Mouse (Mus musculus): Measurements from ENCODE around the gene Ephb1.

Ephb1 gene

DNA sequence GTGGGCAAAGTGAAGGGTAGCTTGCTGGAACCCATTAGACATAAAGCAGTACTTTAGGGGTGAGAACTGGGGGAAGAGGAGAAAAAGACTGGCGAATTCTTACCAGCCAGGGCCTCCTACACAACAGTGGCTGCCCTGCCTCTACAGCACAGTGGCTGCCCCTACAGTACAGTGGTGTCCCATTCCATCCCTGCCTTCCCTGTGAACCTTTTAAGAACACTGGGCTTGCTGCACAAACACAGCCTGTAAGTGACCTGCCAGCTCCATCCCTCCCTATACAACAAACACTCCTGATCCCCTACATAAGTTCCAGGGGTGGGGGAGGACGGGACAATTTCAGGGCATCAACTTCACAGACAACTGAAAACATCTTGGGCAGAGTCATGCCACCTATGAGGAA lies 174.4 kb downstream of the Ephb1 start:
- DNase-seq (ENCODE audit: low spot score) = no peak

DNA sequence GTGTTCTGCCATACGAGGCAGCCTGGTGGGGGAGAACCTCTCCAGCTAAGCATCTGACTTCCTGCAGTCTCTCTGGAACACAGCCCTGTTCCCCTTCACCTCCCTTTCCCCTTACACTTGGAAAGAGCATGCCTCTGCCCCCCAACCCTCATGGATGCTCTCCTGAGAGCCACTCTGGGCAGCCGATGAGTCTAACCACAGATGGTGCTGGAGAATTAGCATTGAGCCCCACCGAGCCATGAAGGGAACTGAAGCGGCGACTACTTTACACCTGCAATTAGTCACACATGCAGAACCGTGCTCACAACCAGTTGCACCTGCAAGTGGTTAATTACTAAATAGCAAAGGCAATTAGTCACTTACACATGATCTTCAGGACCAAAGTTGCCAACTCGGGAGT lies 184.8 kb downstream of the Ephb1 start:
- DNase-seq (ENCODE audit: low spot score) = no peak

DNA sequence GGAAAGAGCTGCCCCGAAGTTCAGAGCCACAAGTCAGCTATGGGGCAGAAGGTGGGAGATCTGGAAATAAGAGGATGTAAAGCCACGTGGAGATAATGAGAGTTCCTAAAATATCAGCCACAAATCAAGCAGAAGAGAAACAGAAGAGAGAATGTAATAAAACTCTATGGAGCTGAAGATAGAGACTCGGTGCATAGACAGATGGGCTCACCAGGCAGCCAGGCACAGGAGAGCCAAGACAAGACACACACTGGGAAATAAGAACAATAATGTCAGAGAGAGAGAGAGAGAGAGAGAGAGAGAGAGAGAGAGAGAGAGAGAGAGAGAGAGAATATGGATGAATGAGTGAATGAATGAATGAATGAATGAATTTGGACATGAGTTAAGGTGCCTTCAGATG lies 198.6 kb downstream of the Ephb1 start:
- no peak for DNase-seq (ENCODE audit: low spot score)

DNA sequence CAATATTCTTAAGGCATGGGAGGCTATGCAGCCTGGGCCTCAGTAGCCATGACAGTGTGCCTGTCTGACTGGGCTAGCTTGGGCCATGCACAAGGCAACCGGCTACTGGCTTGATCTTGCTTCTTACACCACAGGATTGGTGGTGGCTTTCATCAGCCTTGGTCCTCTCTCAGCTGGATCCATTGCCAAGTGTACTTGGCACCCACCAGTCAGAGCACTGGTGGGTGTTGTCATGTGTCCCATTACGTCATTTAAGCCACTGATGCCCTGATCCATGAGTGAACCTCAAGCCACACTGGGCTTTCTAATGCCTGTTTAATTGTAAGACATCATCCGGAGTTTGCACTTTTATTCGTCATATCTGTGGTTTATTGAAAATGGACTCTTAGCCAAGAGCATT lies 215.3 kb downstream of the Ephb1 start:
- no peak for DNase-seq (ENCODE audit: low spot score)

DNA sequence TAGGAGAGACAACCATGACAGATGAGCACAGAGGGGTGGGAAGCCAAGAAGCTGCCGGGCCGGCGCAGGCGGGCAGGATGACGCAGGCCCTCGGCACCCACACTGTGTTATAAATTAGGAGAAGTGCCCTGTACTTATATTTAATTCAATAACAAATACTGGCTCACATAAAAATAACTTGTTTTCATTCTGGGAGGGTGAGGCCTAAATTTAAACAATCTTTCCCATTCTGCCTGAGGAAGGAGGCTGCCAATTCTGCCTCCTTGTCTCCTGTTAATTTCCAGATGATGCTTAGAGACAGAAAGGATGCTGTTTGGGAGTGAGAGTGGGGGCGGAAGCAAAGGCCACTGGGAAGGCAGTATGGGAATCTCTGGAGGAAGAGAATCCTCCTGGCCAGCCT lies 215.8 kb downstream of the Ephb1 start:
- peak; percentile 22 for DNase-seq (ENCODE audit: low spot score)

DNA sequence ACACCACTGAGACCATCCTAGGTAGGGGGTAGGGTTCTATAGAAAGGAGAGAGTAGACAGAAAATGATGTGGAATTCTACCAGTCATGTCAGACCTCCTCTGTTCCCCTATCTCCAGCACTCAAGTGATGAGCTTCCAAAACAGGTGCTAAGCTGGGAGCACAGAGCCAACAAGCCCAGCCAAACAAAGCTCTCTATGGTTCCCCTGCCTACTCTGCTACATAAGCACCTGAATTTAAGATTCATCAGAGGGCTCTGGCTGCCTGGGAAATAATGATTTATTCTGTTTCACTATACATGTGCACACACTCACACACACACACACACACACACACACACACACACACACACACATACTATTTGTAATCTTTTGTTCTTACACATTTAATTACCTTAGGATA lies 216.3 kb downstream of the Ephb1 start:
- no peak for DNase-seq (ENCODE audit: low spot score)

DNA sequence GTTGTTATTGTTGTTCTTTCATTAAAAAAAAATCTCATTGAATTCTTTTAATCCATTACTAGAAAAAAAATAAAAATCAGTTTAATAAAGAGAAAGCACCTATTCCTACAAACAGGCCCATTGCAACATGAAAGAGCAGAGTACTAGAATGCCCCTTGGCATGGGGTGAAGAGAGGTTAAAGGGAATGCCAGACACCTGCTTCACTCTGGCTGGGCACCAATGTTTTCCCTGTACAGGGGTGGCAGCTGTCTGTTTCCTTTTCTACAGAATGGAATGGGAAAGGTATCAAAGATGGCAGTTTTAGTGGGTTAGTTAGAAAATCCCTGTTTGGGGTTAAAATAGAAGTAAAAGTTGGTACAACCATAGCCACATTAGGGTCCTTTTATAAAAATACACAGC lies 224.0 kb downstream of the Ephb1 start:
- no peak for DNase-seq (ENCODE audit: low spot score)

DNA sequence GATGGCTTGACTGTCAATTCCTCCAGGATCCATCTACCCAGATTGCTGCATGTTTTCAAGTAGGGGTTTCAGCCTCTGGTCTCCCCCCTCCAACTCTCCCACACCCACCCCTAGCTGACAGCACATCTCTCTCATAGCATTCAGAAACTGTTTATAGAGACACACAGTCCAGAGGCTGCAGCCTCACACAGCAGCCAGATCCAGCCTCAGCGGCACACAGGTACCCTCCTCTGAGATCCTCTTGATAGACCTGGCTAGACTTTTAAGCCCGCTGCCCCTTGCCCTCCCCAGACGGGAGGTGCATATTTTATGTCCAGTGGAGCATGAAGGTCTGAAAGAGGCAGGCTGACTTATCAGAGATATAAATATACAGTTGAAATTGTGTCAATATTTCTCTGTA lies 228.0 kb downstream of the Ephb1 start:
- no peak for DNase-seq (ENCODE audit: low spot score)

DNA sequence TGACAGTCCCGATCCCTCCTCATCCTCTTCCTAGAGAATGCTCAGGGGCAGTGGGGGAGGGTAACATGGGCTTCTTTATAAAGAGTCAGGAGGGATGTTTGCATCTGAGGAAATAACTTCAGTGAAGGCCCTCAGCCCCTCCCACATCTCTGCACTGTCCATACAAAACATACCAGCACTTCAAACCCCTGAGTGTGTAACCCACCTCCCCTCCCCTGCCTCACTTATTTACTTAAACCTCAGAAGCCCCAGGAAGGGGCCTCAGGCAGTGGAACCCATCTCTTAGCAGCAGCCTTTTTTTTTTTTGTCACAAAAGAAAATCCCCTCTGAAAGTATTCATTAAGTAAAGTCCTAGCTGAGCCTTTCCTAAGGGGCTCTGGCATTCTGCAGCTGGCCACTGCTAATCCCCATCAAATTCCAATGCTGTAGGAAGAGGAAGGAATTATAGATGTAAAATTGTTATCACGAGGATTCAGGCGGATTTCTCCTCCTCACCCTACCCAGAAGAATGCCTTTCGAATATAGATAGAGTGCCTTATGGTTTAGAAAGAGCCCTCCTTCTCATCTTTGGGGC lies 231.5 kb downstream of the Ephb1 start:
- no peak for DNase-seq (ENCODE audit: low spot score)

DNA sequence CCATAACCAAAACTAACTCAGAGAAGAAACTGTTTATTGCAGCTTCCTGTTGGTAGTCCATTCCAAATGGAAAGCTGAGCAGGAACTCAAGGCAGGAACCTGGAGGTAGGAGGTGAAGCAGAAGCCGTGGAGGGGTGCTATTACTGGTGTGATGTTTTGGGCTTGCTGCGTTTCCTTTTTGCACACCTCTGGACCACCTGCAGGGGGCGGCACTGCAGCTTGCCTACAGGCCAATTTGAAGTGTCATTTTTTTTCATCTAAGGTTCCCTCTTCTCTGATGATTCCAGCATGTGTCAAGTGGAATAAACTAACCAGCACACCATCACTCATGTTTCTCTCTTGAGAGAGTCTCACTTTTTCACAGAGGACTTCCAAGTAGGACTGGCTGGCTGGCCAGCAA lies 235.1 kb downstream of the Ephb1 start:
- DNase-seq (ENCODE audit: low spot score) = no peak

DNA sequence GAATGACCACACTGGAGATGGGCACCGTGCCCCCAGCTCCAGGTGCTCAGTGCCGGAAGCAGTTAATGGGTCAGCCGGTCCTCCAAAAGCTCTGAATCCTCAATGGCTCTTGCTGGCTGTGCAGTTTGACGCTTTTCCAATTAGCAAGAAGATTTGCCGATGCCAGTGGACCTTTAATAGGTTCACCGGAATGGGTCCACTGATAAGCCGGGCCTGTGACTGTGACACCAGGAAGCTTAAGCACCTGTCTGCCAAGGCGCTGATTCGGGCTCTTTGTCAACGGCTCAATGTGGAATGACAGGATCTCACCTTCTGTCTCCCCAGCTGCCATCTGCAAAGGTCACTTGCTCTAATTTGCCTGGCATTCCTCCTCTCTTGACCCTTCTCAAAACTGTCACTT lies 239.2 kb downstream of the Ephb1 start:
- no peak for DNase-seq (ENCODE audit: low spot score)

DNA sequence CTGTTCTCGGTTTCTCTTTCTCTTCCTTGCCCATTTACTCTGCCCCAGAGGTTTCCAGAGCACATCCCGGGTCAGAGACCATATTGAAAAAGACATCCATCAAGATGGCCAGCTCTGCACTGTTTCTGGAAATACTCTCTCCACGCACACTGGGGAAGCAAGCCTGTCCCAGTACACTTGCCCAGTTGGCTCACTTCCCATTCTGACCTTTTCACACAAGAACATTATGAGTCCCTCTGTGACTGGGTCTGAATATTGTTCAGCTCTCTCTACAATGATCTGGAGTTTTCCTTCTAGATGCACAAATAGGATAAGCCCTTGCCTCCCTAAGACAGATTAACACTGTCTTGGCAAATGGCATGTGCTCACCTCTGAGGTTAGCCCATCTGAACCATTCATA lies 243.0 kb downstream of the Ephb1 start:
- no peak for DNase-seq (ENCODE audit: low spot score)

DNA sequence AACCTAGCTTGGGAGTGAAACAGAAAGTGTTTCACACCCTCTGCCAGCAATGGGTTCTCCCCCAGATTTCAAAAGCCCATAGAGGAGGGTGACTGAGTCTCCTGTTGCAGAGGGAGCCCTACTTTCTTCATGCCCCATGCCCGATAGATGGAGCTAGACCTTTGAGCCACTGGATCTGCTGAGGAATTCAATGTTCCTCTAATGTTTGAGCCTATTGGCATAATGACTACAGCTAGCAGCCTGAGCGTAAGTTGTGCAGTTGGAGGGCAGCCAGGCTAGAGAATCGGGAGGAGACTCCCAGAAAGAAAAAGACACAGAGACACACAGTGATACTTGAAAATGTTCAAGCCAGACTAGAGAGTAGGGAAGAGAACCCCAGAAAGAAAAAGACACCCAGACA lies 246.5 kb downstream of the Ephb1 start:
- DNase-seq (ENCODE audit: low spot score) = peak; percentile 9

DNA sequence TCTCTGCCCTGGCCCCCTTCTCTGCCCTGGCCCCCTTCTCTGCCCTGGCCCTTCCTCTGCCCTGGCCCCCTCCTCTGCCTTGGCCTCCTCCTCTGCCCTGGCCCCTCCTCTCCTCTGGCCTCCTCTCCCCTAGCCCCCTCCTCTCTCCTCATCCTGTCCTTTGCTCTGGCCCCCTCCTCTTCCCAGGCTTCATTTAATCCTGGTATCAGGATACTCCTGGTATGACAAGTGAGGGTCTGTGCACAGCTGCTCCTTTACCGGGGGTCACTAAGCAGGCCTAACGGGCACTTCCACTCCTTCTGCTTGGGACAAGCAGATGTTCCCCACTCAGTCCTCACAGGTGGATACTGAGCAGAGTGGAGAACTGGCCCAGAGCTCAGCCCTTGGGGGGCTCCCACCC lies 247.3 kb downstream of the Ephb1 start:
- DNase-seq (ENCODE audit: low spot score) = no peak

DNA sequence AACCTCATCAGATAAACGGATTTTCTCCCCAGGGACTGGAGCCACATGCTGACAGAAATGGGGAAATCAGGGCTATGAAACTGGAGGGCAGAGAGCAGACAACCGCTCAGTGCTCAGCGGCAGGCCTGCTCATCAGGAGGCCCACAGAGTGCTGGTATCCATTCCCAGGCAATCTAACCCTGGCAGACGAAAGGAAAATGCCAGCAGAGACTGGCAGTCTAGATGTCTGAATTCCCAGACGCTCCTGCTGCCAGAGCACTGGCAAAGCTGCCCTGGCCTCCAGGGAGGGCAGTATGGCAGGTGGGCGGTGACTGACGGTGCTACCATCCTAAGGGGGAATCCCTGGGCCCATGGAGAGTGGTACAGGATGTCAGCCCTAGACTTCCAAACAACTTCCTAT lies 257.7 kb downstream of the Ephb1 start:
- DNase-seq (ENCODE audit: low spot score) = no peak

DNA sequence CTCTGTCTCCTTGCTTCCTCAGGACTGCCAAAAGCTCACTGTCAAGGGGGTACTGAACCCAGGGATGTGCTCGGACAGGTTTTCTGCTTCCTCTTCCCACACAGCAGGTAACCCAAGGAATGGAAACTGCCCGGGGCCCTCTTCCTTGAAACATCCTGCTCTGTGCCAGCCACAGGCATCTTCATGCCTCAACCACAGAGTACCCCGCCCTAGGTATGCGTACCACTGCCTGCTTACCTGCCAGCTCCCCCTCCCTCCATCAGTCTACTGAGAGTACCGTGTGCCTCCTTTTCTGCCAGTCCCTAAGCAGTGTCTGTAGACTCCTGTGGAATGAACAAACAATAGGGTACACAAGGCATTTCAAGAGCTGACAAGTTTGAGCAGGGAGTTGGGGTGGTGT lies 265.9 kb downstream of the Ephb1 start:
- no peak for DNase-seq (ENCODE audit: low spot score)

DNA sequence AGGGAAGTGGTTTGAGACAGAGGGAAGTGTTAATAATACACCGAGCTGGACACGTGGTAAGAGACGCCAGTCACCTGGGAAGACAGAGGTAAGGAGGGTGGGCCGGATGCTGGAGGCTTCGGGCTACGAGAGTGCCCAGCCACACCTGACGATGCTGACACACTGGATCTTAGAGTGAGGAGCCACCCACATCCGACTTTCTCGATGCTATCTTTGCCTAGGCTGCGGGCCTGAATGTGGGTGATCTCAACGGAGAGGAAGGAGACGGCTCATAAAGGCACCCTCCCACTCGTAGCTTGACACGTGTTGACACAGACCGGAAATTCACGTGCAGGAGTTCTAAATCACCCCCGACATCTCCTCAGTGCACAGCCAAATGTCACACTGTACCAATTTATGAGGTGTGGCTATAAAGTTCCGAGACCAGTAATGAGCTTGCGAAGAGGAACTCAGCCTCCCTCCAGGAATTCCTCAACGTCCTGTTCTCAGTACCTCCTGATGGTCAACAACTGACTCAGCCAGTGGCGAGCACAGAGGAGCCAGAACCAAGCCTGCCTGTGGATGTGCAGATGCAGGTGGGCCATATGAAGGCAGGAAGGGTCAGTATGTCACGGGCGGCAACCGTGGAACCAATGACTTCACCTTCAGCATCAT lies 268.3 kb downstream of the Ephb1 start:
- DNase-seq (ENCODE audit: low spot score) = no peak

DNA sequence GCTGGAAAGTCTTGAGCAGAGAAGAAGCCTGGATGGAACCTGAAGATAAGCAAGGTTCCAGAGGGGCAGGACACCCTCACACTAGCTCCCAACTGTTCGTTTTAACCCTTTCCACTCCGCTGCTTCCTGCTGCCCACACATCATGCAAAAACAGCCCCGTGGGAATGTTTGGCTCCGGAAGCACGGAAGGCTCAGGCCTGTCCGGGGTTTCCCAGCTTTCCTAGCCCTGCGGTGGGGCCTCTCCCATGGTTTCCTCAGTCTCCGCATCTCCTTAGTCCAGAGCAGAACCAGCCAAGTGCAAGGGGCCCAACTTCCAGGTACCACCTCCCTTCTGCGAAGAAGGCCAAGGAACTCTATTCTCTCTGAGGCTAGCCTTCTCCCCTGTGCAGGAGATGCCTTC lies 269.0 kb downstream of the Ephb1 start:
- no peak for DNase-seq (ENCODE audit: low spot score)

DNA sequence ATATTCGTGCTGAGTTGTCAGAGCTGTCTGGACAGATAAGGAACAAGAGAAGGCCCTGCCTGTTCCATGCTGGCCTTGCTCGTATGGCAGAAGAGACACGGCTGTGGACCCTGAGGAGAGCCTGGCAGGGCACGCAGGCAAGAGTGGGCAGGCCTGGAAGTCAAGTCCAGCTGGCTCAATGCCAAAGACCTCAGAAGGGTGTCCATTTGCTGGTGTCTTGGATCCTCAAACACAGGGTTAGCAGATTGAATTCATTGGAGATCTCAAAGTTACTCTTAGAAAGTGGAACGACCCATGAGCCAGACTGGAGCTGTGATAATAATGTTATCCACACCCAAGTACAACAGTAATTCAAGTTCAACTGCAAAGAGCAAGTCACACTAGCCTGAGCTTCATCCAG lies 273.6 kb downstream of the Ephb1 start:
- no peak for DNase-seq (ENCODE audit: low spot score)

DNA sequence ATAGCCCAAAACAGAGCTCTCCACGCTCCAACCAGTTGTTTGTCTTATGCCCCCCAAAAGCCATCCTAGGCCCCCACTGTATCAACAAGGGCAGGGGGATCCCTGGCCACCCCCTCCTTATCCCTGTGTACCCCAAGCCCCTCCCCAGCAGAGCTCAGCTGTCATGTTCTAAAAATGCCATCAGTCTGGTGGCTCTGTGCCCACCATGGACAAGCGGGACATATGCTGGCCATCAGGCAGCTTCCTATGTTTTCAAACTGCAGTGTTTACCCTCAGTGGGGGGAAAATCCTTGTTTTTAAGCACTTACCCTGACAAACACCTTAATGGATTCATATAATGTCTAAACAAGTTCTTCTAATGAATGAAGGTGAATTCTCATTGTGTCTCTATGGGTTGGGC lies 275.3 kb downstream of the Ephb1 start:
- no peak for DNase-seq (ENCODE audit: low spot score)

DNA sequence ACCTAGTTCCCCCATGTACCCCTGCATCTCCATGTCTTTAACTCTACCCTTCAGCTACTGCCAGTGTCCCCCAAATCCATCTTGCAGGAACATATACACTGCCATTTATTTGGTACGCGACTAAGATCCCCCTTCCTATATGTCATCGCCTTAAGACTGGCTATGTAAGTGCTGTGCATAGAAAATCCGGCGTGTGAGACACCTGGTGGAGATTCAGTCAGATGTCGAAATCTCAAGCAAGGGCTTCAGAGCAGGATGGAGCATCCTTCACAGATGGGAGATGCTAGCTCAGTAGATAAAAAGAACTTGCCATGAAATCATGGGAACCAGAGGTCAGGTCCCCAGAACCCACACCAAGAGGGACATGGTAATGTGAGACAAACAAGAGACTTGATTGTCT lies 276.3 kb downstream of the Ephb1 start:
- DNase-seq (ENCODE audit: low spot score) = no peak

DNA sequence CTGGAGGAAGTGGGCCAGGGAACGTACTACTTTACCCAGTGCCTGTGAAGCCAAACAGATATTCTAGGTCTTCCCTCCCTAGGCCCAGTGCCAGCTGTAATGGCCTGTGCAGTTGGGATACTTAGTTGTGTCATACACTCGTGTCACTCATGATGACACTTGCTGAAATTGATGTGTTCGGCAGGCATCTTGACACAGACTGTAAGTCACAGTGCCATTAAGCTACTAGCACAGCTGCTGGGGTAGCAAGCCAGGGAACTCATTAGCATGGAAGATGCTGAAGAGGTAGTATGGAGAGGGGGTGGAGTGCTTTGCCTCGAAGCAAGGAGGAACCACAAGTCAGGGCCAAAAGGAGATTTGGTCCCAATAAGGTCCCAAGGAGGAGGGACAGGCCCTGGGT lies 279.0 kb downstream of the Ephb1 start:
- no peak for DNase-seq (ENCODE audit: low spot score)

DNA sequence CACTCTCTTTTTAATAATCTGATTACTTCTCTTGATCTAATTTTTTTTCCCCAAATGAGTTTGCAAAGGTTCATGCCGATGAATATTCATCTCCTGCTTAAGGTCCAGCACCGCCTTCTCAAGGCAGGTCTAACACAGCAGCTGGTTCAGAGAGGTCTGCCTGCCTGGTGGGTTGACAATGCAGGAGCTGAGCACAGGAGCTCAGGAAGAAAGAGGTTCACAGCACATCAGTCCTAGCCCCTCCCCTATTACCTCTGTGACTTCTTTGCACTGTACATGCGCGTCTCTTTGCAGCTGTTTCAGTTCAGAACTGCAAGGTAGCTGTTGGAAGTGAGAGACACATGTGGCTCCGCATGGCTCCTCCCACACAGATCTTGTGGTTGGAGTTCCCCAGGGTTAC lies 281.1 kb downstream of the Ephb1 start:
- DNase-seq (ENCODE audit: low spot score) = no peak

DNA sequence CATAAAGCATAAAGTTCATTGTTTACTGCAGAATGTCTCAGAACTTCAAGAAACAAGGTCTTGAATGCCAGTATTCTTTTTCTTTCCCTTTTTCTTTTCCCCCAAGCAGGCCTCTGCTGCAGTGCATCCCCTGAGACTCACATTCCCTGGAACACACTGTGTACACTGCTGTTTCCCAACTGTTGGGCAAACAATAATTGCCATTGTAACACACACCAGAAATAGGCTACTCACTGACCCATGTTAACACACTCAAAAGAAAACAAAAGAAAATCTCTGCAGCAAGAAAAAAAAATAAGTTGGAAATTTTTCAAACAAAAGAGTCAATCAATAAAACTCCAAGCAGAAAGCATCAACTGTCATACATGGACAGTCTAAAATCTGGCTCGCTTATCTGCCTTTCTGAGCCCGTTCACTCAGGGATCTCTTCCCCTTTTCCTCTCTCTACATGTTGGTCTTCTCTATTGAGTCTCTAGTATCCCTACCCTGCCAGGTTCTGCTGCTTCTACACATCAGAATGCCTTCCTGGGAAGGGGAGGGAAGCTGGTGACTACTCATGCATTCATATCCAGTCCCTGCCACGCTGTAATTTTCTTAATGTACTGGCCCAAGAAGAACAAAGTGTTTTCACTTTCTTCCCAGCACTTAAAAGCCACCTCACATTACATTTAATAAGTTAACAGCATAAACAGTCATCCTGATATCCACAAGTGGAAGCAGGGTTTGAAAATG lies 285.2 kb downstream of the Ephb1 start:
- no peak for DNase-seq (ENCODE audit: low spot score)
